Mouse (Mus musculus): ENCODE measurements around the gene Gpatch2.

Gpatch2 gene

DNA sequence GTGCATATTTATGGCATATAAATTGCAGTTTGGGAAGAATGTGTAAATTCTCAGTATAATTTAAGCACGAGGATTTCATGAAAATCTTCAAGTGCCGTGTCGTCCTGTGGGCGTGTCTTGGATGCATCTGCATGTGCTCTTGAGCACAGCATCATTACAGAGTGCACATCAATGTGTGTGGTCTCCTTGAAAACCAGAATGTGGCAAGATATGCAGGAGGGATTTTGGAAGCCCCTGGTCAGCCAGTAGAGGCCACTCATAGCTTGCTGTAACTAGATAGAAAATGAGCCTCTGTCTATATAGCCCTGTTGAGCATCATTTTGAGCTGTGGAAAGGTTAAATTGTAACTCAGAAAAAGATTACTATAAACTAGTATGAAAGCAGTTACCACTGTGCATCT is 83.9 kb downstream of the Gpatch2 start:
- in situ Hi-C loops (cut with MboI; ENCODE audit: low sequenced_read_pairs), result no loop called here

GRCm38 (mm10) chr1:187300626-187301025 is 85.3 kb downstream of the Gpatch2 start:
- in situ Hi-C loops (cut with MboI; ENCODE audit: low sequenced_read_pairs), result no loop called here

DNA sequence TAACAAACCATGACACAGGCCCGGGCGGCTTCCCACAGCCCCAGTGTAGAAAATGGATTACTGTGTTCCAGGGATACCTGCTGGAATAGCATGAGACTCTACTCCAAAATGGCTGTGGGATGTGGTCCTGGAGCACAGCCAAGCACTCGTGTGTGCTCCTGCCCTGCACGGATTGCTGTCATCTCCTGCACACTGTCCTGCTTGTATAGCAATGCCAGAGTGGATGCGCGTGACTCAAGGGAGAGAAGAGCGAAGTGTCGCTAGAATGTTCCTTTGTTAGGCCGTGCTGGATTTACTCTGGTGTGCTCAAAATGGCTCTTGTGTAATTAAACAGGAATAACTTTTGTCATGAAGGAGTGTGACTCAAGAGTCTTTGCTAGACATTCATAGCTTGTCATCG is 87.9 kb downstream of the Gpatch2 start:
- in situ Hi-C loops (cut with MboI; ENCODE audit: low sequenced_read_pairs), result no loop called here

DNA sequence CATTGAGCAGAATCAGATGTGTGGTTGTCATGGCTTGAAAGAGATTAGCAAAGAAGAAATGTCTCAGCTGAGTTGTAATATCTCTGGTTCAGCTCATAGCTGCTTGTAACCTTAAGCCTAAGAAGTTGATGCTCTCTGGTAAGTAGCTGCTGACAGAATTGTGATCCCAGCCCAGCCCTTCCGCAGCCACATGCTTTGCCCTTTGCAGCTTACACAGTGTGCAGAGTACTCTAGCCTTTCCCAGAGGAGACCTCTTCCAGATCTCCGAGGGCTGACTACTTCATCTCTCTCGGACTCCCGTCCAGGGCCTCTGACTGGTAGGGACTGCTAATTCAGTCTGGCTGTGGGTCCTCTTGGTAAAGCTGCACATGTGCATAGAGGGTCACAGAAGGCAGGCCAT is 92.0 kb downstream of the Gpatch2 start:
- in situ Hi-C loops (cut with MboI; ENCODE audit: low sequenced_read_pairs), result no loop called here

DNA sequence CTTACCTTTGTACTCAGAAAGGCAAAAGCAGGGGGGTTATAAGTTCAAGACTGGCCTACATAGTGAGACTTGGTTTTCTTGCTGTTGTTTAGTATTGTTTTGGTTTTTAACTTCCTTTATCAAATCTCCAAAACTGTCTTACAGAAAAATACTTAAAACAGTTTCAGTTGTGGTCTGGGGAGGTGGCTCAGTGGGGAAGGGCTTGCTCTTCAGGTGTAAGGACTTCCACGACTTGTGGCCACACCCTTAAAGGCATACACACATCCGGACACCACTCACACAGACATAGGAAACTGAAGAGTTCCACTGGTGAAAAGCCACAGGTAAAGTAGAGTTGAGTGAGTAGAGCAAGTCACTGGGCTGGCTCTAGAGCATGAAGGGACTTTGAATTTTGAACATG is 93.2 kb downstream of the Gpatch2 start:
- in situ Hi-C loops (cut with MboI; ENCODE audit: low sequenced_read_pairs), result no loop called here

DNA sequence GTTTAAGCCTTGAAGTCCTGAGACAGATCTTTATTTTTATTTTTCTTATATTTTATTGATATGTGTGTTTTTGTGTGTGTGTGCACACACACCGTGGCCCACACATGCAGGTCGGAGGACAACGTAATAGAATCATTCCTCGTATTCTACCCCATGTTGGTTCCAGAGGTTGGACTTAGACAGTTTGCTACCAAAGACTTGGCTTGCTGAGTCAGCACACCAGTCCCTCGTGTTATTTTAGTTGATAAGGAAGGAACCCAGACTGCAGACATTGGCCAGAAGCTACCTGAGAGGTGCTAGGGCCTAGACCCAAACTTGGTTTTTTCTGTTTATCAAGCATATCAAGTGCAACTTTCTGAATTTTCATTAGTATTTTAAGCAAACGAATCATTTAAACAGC is 95.8 kb downstream of the Gpatch2 start:
- in situ Hi-C loops (cut with MboI; ENCODE audit: low sequenced_read_pairs), result no loop called here

- in situ Hi-C loops (cut with MboI; ENCODE audit: low sequenced_read_pairs), result no loop called here
Measured at GRCm38 (mm10) chr1:187313323-187313722, 98.0 kb downstream of the Gpatch2 start.

- in situ Hi-C loops (cut with MboI; ENCODE audit: low sequenced_read_pairs), result no loop called here
Measured at GRCm38 (mm10) chr1:187313763-187314162, 98.5 kb downstream of the Gpatch2 start.

DNA sequence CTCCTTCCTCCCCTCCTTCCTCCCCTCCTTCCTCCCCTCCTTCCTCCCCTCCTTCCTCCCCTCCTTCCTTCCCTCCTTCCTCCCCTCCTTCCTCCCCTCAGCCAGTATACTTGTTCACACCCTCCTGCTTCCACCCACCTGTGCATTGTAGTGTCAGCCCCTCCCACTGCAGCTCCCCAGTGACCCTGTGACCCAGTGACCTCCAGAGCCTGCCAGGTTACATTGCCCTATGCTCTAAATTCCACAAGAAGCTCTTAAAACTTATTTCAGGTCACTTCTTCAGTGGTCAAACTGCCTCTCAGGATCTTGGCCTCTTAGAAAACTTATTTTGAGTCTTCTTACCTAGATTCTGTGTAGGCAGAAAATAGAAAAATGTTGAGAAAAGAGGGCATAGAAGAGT is 99.2 kb downstream of the Gpatch2 start:
- in situ Hi-C loops (cut with MboI; ENCODE audit: low sequenced_read_pairs), result no loop called here

DNA sequence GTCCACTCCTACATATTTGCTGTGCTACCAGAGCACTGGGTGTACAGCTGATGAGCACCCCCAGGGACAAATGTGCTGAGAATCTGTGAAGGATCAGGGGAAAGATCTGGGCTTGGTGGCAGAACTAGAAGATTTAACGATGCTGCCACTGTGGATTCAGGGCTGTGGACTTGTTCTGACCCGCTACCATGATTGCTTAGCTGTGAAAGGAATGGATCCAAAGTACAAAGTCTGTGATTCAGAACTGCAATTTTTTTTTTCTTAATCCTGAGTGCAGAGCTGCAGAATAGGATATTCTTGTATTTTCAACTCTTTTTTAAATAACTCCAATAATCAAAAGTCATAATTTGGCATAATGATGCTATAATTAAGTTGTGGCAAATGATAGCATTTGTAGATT is 100.5 kb downstream of the Gpatch2 start:
- in situ Hi-C loops (cut with MboI; ENCODE audit: low sequenced_read_pairs), result no loop called here

DNA sequence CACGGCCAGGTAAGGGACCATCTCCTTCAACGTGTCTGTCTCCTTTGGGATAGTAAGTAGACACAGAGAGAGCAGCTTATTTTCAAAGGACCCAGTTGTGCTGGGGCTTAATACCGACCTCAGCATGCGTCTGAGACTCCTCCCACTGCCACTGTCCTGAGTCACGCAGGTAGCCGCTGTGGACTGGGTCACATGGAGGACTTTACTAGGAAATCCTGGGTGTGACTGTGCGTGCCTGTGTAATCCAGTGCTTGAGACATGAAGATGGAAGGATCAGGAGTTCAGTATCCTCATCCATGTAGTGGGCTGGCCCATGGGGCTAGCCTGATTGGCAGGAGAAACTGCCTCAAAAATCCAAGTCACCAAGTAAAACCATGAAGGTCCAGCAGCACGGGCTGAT is 101.2 kb downstream of the Gpatch2 start:
- in situ Hi-C loops (cut with MboI; ENCODE audit: low sequenced_read_pairs), result no loop called here

- in situ Hi-C loops (cut with MboI; ENCODE audit: low sequenced_read_pairs), result no loop called here
Measured at GRCm38 (mm10) chr1:187321814-187322213, 106.5 kb downstream of the Gpatch2 start.

- in situ Hi-C loops (cut with MboI; ENCODE audit: low sequenced_read_pairs), result no loop called here
Measured at GRCm38 (mm10) chr1:187322505-187323208, 107.3 kb downstream of the Gpatch2 start.

DNA sequence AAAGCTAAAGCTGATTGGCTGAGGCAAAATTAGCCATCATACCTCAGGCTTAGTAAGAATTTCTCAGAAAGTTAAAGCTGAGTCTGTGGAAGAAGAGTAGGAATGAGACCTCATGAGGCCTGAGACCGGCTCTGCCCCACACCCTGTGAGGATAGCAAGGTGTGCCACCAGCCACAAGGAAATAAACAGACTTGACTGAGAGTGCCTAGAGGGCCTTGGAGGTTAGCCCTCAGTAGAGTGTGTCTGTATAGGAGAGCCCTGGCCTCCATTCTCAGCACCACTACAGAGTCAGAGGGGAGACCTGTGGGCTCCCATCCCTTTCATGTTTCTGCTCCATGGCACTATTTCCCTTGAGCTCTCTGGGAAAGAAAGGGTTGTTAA is 107.9 kb downstream of the Gpatch2 start:
- in situ Hi-C loops (cut with MboI; ENCODE audit: low sequenced_read_pairs), result no loop called here

DNA sequence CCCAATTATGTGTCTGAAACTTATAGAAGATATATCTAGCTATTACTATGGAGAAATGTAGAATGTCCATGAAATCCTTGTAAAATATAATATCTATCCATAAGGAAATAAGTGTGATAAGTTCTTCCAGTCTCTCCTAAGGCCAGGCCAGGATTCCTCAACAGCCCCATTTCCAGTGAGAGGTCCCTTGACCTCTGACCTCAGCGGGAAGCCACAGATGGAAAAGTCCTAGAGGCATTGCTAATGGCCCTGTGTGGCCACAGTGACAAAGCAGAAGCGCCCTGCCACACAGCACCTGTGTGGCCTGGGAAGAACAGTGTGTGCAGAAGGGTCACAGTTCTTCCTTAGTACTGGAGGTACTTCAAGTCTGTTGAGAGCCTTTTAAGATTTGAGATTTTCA is 127.2 kb downstream of the Gpatch2 start:
- in situ Hi-C loops (cut with MboI; ENCODE audit: low sequenced_read_pairs), result no loop called here

DNA sequence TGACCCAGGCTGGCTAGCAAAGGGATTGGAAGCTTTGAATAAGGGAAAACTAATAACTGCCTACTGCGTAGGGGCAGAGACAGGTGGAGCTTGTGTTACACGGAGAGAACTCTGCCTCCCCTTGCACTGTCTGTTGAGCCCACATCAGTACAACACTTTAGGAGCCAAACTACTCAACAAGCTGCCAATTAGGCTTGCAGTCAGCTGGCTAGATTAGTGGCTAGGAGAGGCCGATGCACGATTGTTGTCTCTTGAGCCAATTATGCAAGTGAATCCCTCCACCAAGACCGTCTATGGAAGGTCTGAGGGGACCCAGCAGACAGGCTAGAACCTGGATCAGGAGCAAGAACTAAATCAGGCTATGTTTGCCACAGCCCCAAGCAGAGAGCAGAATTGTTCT is 129.8 kb downstream of the Gpatch2 start:
- in situ Hi-C loops (cut with MboI; ENCODE audit: low sequenced_read_pairs), result no loop called here

GRCm38 (mm10) chr1:187346923-187347322 is 131.6 kb downstream of the Gpatch2 start:
- in situ Hi-C loops (cut with MboI; ENCODE audit: low sequenced_read_pairs), result no loop called here

- in situ Hi-C loops (cut with MboI; ENCODE audit: low sequenced_read_pairs), result no loop called here
Measured at GRCm38 (mm10) chr1:187347606-187348005, 132.3 kb downstream of the Gpatch2 start.

DNA sequence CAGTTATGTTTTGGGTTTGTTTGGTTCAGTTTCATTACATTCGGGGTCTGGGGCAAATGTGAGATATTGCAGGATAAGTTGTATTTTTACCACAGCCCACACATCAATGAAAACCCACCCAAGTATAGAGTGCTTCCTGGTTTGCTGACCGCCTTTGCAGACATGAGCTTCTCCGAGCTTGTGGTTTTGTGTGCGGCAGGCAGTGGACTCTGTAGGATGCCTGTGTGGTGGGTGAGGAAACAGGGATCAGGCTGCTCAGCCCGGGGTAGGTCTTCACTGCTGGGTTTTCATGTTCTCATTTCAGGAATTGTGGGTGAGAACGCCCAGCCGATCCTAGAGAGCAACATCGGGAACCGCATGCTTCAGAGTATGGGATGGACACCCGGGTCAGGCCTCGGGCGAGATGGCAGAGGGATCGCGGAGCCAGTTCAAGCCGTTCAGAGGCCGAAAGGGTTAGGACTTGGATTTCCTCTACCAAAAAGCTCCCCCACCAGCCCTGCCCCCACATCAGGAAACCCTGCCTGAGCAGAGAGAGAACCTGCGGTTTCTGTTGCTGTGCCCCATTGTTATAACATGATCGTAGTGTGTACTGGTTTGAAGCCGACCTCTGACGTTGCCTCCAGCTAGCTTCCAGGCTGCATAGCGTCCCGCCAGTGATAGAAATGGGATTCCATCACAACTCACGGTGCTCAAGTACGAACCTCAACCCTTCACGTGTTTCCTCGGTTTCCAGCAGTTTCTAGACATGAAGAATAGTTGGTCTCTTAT is 132.9 kb downstream of the Gpatch2 start:
- in situ Hi-C loops (cut with MboI; ENCODE audit: low sequenced_read_pairs), result no loop called here

DNA sequence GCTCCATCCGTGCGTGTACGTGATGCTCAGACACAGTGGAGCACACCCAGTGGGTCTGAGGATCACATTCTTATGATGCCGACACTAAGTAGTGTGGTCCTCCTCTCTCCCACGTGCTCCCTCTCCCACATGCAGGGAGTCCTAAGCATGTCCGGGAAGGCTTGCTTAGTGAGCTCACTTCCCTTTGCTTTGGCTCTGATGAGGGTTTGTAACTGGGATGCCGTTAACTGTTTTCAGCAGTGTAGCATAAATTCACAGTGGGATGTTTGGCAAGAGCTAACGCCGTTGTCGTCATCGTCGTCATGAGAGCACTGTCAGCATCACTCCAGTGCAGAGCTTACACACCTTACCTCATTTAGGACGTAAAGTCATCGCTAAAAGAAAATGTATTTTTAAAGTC is 133.6 kb downstream of the Gpatch2 start:
- in situ Hi-C loops (cut with MboI; ENCODE audit: low sequenced_read_pairs), result no loop called here

- in situ Hi-C loops (cut with MboI; ENCODE audit: low sequenced_read_pairs), result no loop called here
Measured at GRCm38 (mm10) chr1:187356169-187356568, 140.9 kb downstream of the Gpatch2 start.

DNA sequence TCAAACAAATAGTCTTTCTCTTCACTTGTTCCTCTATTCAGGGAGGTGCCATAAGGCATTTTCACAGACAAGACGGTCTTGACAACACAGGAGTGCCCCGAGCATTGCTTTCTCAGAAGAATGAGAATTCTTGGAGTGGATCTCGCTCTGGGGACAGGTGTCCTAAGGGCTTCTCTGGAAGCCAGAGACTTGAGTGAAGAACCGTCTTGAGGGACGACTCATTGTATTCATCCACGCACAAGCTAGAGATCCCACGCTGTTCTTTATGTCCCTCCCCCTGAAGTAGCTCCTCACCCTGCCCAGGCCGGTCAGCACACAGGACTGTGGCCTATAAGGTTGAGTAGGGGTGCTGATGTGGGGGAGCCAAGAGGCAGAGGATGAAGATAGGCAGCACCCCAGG is 141.6 kb downstream of the Gpatch2 start:
- in situ Hi-C loops (cut with MboI; ENCODE audit: low sequenced_read_pairs), result no loop called here

- in situ Hi-C loops (cut with MboI; ENCODE audit: low sequenced_read_pairs), result no loop called here
Measured at GRCm38 (mm10) chr1:187360240-187360639, 144.9 kb downstream of the Gpatch2 start.
